Mouse (Mus musculus) spleen, adult 2 months (tissue): ENCODE data around the gene Gm4491.

ENCODE experiments used
- CTCF ChIP-seq: fragments of 200-500 bp; IDR thresholded peaks from 2 replicates; pipeline ENCODE4 v1.5.1; 2011; ENCODE audit warnings: mild to moderate bottlenecking, inconsistent platforms; ENCODE audit not compliant: insufficient read depth, insufficient read length, insufficient replicate concordance; ENCODE audit errors: extremely low read depth
- POLR2A ChIP-seq: fragments of 200-500 bp; IDR thresholded peaks from 2 replicates; pipeline ENCODE4 v1.6.1; 2011; ENCODE audit warnings: low read depth, low read length, inconsistent platforms

DNA sequence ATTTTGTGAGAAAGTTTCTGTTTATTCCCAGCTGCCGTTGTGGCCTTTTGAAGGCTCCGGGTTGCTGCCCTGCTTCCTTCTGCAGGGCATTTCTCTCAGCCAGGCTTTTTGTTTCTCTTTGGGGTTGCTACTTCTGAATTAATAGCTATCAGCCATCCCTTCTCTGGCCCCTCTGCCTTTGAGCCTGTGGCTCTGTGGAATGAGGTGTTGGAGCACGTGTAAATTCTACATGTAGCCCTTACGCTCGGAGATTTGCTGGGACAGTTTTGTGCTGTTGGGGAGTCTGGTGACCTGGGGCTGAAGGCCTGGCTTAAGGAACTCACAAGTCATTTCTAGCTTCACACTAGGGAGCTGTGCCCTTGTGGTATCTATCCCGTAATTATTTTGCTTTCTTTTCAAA lies 39.2 kb upstream of the Gm4491 start:
- TF ChIP-seq POLR2A (no peak), CTCF (no peak)
